Mouse (Mus musculus) stomach, embryonic 16.5 days (tissue): ENCODE data around the gene Rc3h1. TPM values are rescaled to one million over a fixed set of nuclear protein-coding genes. Genes with fewer than 3 reads are reported as not detected.
"Not testable (repeated sequence)": the region's sequence is repeated elsewhere in the genome, so short reads cannot be mapped to it uniquely, and the experiment has no call there.

Experiments used
- ATAC-seq: fragments of 200-750 bp; cut with Nextera tagmentation; 2 replicates; pipeline ENCODE4 v1.8.0; 2017; ENCODE audit warnings: moderate number of reproducible peaks, moderate TSS enrichment; ENCODE audit not compliant: insufficient read depth, low FRiP score
- H3K27ac ChIP-seq: fragments of 300-500 bp; sonication (generic); 2 replicates; pipeline ENCODE4 v1.5.1; 2014; ENCODE audit warnings: low read length
- H3K27me3 ChIP-seq: fragments of 300-500 bp; sonication (generic); 2 replicates; pipeline ENCODE4 v1.6.1; 2014; ENCODE audit warnings: low read length, control low read depth, mixed read lengths; ENCODE audit not compliant: control insufficient read depth, insufficient read depth
- H3K36me3 ChIP-seq: fragments of 300-500 bp; sonication (generic); 2 replicates; pipeline ENCODE4 v1.6.1; 2014; ENCODE audit warnings: low read length; ENCODE audit not compliant: control insufficient read depth, insufficient read depth
- H3K4me1 ChIP-seq: fragments of 300-500 bp; sonication (generic); 2 replicates; pipeline ENCODE4 v1.6.1; 2014; ENCODE audit warnings: low read length, control low read depth, mixed read lengths; ENCODE audit not compliant: control insufficient read depth, insufficient read depth
- H3K4me2 ChIP-seq: fragments of 300-500 bp; sonication (generic); 2 replicates; pipeline ENCODE4 v1.6.1; 2014; ENCODE audit warnings: low read depth, low read length, mixed read lengths
- H3K4me3 ChIP-seq: fragments of 300-500 bp; sonication (generic); replicated peaks from 2 replicates; pipeline ENCODE4 v1.5.1; 2014; ENCODE audit warnings: mild to moderate bottlenecking, low read length
- H3K9ac ChIP-seq: fragments of 300-500 bp; sonication (generic); 2 replicates; pipeline ENCODE4 v1.6.1; 2014; ENCODE audit warnings: low read length
- H3K9me3 ChIP-seq: fragments of 300-500 bp; sonication (generic); replicated peaks from 2 replicates; pipeline ENCODE4 v1.6.1; 2016; ENCODE audit warnings: low read length, control low read depth; ENCODE audit not compliant: control insufficient read depth
- WGBS: fragments of 180-500 bp; shearing (Covaris S2); extraction: QIAGEN DNeasy Blood & Tissue Kit; methylation state at CpG from one replicate; pipeline ENCODE4 v1.1.7; 2014; 5-methylcytosine and 5-hydroxymethylcytosine counted together
- polyA plus RNA-seq: library from polyadenylated mRNA; unstranded; fragments of >200 nt; fragmentation: Nextera tagmentation; extraction: Ambion mirVana; gene quantifications from 2 replicates; pipeline ENCODE4 v1.2.1, GENCODE M21; 2015

The Rc3h1 gene
- polyA plus RNA-seq, 1 experiment from 2014 or later, result 6.4 TPM

DNA sequence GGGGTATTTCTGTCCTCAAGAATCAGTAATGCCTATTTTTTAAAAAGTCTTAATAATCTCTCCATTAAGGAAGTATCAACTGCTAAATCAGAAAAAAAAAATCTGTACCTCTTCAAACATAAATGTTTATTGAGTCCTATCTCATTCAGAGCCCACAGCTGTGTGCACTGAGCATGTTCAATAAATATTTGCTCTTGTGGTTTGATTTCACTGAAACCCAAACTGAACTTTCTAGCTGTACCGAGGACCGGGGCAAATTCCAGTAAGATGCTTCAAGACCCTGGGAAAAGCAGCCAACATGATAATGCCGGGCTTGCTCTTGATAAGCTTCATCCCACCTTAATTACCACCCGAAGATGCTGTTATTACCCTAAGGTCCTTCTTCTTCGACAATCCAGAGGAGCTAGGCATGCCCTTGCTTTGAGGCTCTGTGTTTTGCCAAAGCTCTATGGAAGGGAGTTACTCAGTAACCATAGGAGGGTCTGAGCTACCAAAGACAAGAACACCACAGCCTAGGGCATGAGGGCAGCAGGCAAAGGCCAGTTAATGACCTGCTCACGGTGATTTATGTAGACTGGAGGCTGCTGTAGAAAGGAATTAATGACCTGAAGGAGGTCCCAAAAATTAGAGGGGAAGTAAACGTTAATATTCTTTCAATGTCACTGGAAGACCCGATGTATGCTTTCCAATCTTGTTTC, 74.5 kb downstream of the Rc3h1 start:
- 35% methylated on average over 8 of the region's 8 CpGs for WGBS
- no peaks in the 10 kb centered on the region for H3K9me3 ChIP-seq
- H3K27ac ChIP-seq, result no peak overlapping the region
- no peak for ATAC-seq
- no peak overlapping the region for H3K4me3 ChIP-seq
- H3K4me1 ChIP-seq, result 0 out of 2 replicates have a peak, but pooled peaks cover 3% of the 10 kb centered on the region
- no peak overlapping the region for H3K9ac ChIP-seq
- H3K36me3 ChIP-seq, result no peaks in the 10 kb centered on the region
- no peak overlapping the region for H3K4me2 ChIP-seq
- H3K27me3 ChIP-seq, result no peaks in the 10 kb centered on the region

DNA sequence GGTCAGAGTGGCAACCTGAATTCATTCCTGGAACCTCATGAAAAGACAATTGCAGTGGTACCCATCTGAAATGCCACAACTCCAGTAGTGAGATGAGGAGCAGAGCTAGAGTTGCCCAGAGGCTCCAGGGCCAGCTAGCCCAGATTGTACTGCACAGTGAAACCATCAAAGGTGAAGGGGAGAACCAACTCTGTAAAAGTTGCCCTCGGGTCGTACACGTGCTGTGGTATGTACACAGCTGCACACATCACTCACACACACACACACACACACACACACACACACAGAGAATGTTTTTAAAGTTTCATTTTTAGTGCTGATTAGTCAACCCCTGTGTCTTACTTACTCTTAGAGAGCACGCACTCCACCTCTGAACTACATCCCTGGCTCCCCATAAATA, 75.1 kb downstream of the Rc3h1 start:
- WGBS, result 45% methylated on average over 4 of the region's 4 CpGs
- Histone ChIP-seq H3K4me1 (0 out of 2 replicates have a peak, but pooled peaks cover 3% of the 10 kb centered on the region), H3K27me3 (no peaks in the 10 kb centered on the region), H3K9me3 (no peaks in the 10 kb centered on the region), H3K9ac (no peak overlapping the region), H3K36me3 (no peaks in the 10 kb centered on the region), H3K27ac (no peak overlapping the region), H3K4me2 (no peak overlapping the region), H3K4me3 (no peak overlapping the region)
- ATAC-seq, result no peak

DNA sequence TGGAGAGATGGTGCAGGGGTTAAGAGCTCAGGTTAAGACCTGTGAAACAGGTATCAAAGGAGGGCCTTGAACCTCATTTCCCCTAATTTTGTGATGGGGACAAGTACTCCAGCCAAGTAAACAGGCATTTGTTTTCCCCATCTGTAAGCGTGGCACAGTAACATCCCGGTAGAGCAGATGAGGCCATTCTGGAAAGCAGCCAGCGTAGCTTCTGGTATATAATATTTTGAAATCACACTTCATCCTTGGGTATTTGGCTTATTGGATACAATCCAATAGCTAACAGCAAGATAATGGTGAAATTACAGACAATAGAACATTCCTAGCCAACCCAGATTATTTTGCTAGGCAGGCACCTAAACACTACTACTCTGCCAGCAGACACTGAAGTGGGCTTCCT, 76.7 kb downstream of the Rc3h1 start:
- Histone ChIP-seq H3K4me1 (0 out of 2 replicates have a peak, but pooled peaks cover 3% of the 10 kb centered on the region), H3K4me3 (no peak overlapping the region), H3K27ac (no peak overlapping the region), H3K36me3 (no peaks in the 10 kb centered on the region), H3K9ac (no peak overlapping the region), H3K9me3 (no peaks in the 10 kb centered on the region), H3K4me2 (no peak overlapping the region), H3K27me3 (no peaks in the 10 kb centered on the region)
- 65% methylated on average over 3 of the region's 3 CpGs for WGBS
- ATAC-seq, result no peak

DNA sequence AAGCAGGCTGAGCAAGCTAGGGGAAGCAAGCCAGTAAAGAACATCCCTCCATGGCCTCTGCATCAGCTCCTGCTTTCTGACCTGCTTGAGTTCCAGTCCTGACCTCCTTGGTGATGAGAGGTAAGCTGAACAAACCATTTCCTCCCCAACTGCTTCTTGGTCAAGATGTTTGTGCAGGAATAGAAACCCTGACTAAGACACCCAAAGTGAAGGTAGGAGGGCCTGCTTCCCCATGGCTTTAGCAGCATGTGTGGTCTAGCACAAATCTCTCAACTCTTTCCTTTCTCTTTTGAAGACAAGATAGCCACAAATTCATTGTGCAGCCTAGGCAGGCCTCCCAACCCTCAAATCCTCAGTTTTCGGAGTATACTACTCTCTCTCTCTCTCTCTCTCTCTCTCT, 78.5 kb downstream of the Rc3h1 start:
- H3K36me3 ChIP-seq, H3K4me1 ChIP-seq, H3K27me3 ChIP-seq, H3K9ac ChIP-seq, ATAC-seq, H3K4me3 ChIP-seq, H3K4me2 ChIP-seq, H3K27ac ChIP-seq, H3K9me3 ChIP-seq: not testable (repeated sequence)
- WGBS, result 82% methylated on average over 1 of the region's 1 CpGs

DNA sequence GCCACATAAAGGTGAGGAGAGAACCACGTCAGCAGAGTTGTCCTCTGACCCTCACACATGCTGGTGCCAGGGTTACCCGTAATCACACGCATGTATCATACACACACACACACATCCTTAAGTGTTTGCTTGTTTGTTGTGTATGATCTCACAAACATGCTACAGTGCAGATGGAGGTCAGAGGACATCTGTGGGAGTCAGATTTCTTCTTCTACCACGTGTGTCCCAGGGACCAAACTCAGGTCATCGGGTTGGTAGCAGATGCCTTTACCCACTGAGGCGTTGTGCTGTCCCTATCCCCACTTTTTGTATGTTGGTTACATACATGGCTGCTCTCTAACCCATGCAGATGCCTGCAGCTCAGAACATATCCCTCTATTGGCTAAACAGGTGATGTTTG, 79.3 kb downstream of the Rc3h1 start:
- Histone ChIP-seq H3K27me3 (no peaks in the 10 kb centered on the region), H3K4me3 (no peak overlapping the region), H3K9me3 (no peaks in the 10 kb centered on the region), H3K36me3 (no peaks in the 10 kb centered on the region), H3K4me1 (0 out of 2 replicates have a peak, but pooled peaks cover 3% of the 10 kb centered on the region), H3K27ac (no peak overlapping the region), H3K9ac (no peak overlapping the region), H3K4me2 (no peak overlapping the region)
- WGBS, result 80% methylated on average over 6 of the region's 6 CpGs
- ATAC-seq, result no peak

DNA sequence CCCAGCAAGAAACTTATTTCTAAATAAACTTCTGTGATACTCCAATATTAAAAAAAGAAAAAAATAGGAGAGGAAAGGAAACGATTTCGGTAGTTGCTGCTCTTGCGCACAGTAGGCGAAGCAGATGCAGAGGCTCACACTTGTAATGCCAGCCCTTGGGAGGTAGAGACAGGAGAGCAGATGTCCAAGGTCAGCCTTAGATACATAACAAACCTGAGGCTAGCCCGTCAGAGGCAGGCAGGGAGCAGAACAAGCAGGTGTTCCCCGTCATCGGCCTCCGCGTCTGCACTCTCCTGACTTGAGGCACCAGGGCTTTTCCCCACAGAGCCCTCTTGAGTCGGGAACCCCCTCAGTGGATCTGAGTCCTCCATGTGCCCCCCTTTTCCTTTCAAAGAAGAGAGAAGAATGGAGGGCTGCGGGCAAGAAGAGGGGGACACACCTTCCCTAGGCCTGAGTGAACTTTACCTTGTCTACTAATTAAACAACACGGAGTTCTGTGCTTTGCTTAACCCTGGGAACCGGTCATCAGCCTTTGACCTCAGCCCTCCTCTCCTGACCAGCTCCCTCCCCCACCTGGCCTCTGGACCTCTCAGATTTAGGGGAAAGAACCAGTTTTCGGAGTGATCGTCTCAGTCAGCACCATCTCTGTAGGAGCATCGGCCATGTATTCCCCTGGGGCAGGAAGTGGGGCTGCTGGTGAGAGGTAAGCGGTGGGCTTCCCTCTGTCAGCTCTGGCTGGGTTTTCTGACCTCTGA, 80.8 kb downstream of the Rc3h1 start:
- no peaks in the 10 kb centered on the region for H3K36me3 ChIP-seq
- no peak overlapping the region for H3K27ac ChIP-seq
- H3K4me3 ChIP-seq, result no peak overlapping the region
- H3K4me1 ChIP-seq, result no peaks in the 10 kb centered on the region
- no peaks in the 10 kb centered on the region for H3K27me3 ChIP-seq
- no peaks in the 10 kb centered on the region for H3K9me3 ChIP-seq
- no peak overlapping the region for H3K9ac ChIP-seq
- 67% methylated on average over 17 of the region's 17 CpGs for WGBS
- H3K4me2 ChIP-seq, result no peak overlapping the region
- no peak for ATAC-seq

DNA sequence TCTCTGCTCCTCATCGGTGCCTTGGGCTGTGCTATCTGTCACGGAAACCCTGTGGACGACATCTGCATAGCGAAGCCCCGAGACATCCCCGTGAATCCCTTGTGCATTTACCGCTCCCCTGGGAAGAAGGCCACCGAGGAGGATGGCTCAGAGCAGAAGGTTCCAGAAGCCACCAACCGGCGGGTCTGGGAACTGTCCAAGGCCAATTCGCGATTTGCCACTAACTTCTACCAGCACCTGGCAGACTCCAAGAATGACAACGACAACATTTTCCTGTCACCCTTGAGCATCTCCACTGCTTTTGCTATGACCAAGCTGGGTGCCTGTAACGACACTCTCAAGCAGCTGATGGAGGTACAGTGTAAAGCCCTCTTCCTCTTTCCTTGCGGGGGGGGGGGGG, 83.2 kb downstream of the Rc3h1 start:
- no peak overlapping the region for H3K9ac ChIP-seq
- no peaks in the 10 kb centered on the region for H3K9me3 ChIP-seq
- ATAC-seq, result no peak
- H3K4me2 ChIP-seq, result no peak overlapping the region
- no peak overlapping the region for H3K4me3 ChIP-seq
- H3K27me3 ChIP-seq, result no peaks in the 10 kb centered on the region
- WGBS, result 81% methylated on average over 15 of the region's 15 CpGs
- H3K4me1 ChIP-seq, result no peaks in the 10 kb centered on the region
- H3K36me3 ChIP-seq, result no peaks in the 10 kb centered on the region
- no peak overlapping the region for H3K27ac ChIP-seq

DNA sequence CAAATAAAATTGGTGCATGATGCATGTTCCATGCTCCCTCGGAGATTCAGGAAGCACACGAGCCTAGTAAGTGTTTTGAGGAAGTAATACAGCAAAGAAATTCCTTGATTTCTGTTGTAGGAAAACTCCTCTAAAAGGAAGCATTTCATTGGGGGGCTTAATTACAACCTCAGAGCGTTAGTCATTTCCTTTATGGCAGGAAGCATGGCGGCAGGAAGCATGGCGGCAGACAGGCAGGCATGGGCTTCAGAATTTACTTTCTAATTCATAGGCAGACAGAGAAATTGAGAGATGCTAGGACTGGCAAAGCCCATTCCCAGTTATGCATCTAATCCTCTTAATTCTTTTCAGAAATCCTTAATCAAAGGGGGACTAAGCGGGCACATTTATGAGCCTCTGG, 87.6 kb downstream of the Rc3h1 start:
- Histone ChIP-seq H3K4me2 (no peak overlapping the region), H3K4me1 (no peaks in the 10 kb centered on the region), H3K27ac (no peak overlapping the region), H3K4me3 (no peak overlapping the region), H3K9ac (no peak overlapping the region), H3K27me3 (no peaks in the 10 kb centered on the region), H3K9me3 (no peaks in the 10 kb centered on the region), H3K36me3 (no peaks in the 10 kb centered on the region)
- 81% methylated on average over 6 of the region's 6 CpGs for WGBS
- ATAC-seq, result no peak

DNA sequence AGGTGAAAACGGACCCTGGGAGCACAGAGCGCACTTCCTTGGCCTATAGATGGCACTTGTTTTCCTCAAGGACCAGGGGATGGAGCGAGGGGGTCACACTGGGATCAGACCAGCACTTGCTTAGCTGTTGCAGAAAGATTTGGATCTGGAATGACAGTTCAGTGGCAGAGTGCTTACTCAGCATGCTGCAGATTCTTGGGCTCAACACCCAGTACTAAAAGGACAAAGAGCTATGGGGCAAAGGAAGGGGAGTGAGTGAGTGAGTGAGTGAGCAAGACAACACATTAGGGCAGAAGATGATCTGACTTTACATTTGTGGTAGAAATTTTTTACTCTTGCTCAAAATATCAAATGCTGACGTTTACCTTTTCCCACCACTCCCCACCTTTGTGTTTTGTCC, 98.7 kb downstream of the Rc3h1 start:
- no peak for ATAC-seq
- Histone ChIP-seq H3K27me3 (no peaks in the 10 kb centered on the region), H3K4me2 (no peak overlapping the region), H3K36me3 (no peaks in the 10 kb centered on the region), H3K27ac (no peak overlapping the region), H3K4me3 (no peak overlapping the region), H3K9me3 (no peaks in the 10 kb centered on the region), H3K9ac (no peak overlapping the region), H3K4me1 (no peaks in the 10 kb centered on the region)
- 77% methylated on average over 4 of the region's 4 CpGs for WGBS
